Mouse (Mus musculus) ES-Bruce4 (cell line): ENCODE data around the gene Hist2h4.

Source experiments
- CTCF ChIP-seq: IDR thresholded peaks from one replicate; pipeline ENCODE4 v1.8.1; 2011; ENCODE audit warnings: low read depth, low read length
- EP300 ChIP-seq: IDR thresholded peaks from 2 replicates; pipeline ENCODE4 v1.6.1; 2011; ENCODE audit warnings: low read depth, low read length; ENCODE audit not compliant: insufficient read depth
- POLR2A ChIP-seq: IDR thresholded peaks from one replicate; pipeline ENCODE4 v1.8.1; 2011; ENCODE audit warnings: low read length; ENCODE audit not compliant: insufficient read depth

DNA sequence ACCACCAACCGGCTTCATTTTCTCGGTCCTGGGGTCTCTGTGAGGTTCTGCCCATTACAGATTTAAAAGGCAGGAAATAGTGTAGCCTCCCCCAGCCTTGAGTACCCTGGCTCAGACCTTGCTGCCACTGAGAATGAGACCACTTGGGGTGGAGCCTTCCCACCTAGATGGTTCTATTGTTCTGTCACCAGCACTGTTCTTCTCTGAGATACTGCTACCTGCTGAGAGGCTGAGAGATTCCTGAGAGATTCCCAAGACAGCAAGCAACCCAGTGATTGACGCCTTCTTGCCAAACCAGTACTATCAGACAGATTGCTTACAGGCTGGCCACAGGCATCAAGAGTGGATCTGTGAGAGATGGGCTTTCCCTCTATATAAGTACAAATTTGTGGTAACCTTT is 26.1 kb upstream of the Hist2h4 start:
- TF ChIP-seq EP300: no peak
- no peak for TF ChIP-seq CTCF
- no peak for TF ChIP-seq POLR2A
